Mouse (Mus musculus) cerebellum, postnatal 25 days (tissue): ENCODE measurements around the gene Rps19.
"Not testable (repeated sequence)": the region's sequence is repeated elsewhere in the genome, so short reads cannot be mapped to it uniquely, and the experiment has no call there.

Experiments
- DNase-seq, 2 experiments: peaks; one replicate each; pipeline ENCODE4 v3.0.0; 2021; ENCODE audit warnings: mixed read lengths in 2 of 2

Gene Rps19

DNA sequence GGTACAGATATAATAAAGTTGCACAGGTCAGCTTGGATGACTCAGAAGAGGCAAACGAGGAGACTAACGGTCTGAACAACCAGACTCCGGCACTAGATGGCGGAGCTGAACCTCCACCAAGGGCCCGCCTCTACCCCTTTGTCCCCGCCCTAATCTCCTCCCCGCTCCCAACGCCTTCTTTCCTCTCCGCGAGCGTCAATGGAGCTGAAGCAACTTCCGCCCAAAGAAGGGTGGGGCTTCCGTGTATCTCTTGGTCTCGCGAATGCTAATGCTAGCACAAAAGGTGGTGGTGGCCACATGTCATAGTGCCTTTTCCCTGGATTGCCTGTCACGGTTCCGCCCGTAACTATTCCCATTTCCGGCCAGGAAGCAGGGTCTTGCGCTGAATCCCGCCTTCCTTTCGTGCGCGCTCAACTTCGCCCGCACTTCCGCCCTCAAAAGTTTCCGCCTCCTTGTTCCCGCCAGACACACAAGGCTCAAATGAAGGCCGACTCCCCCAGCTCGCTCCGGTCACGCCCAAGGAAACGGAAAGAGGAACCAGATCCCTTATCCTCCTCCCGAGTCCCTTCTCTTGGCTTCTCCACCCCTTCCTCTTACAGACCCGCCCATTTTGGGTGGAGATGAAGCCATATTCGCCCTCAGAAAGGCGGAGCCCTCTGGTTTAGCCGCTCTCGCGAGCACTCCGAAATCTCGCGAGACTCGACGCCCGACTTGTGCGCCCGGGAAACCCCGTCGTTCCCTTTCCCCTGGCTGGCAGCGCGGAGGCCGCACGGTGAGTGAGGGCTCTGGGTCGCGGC, at the start of gene Rps19:
Rps19 (plus strand) TSS at position 476 of the 797 bp plus-strand sequence.
- peak; percentile 99 for DNase-seq

DNA sequence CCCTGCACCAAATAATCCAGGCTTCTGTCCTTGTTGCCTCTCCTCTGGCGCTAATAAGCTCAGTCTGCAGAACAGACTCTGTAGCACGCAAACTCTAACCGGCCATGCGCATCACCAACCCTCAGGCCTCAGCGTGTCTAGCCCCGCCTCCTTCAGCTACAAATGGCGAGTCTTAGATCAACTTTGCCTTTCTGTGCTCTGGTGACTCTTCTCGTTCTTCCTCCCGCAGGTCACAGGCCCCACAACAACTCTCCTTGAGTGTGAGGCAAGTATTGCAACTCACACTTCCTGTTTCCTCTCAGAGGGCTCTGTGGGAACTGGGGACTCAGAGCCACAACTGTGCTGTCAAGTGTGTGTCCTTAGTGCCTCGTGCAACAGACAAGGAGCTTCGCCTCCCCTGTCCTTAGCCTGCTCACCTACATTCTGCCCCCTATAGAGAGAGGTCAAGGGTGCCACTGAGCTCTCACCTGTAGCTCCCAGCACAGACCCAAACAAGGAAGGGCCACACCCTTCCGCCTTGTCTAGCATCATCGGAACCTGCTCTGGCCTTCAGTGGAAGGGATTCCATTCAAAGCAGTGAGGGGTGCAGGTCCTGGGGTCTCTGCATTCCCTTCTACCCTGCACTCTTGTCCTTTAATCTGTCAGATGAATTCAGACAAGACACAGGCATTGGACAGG, 45.3 kb upstream of the Rps19 start:
- not testable (repeated sequence) for DNase-seq

- no peak for DNase-seq
Observed at GRCm38 (mm10) chr7:24839410-24839808, 44.8 kb upstream of the Rps19 start.

DNA sequence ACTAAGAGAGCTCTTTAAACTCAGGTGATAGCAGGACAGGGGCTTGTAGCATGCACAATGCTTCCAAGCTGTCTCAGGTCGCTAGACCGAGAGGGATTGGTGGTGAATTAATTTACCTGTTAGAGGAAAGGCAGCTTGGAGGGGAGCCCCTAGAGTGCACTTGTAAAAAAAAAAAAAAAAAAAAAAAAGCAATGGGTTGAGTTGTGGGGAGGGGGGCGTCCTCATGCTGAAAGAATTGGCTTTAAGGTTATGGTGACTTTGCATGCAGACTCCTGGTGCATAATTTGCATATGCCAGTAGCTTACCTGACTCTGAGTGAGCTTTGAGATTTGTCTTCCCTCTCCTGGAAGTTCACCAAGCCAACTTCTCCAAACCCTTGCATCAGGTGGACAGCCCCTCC, 43.8 kb upstream of the Rps19 start:
- DNase-seq: no peak

GRCm38 (mm10) chr7:24841009-24841408, 43.2 kb upstream of the Rps19 start:
- no peak for DNase-seq

GRCm38 (mm10) chr7:24844144-24844543, 40.0 kb upstream of the Rps19 start:
- DNase-seq: no peak

GRCm38 (mm10) chr7:24845181-24845580, 39.0 kb upstream of the Rps19 start:
- no peak for DNase-seq

- DNase-seq: no peak
Observed at GRCm38 (mm10) chr7:24845713-24846112, 38.5 kb upstream of the Rps19 start.

- DNase-seq: not testable (repeated sequence)
Observed at GRCm38 (mm10) chr7:24846576-24846975, 37.6 kb upstream of the Rps19 start.

- no peak for DNase-seq
Observed at GRCm38 (mm10) chr7:24850162-24850561, 34.0 kb upstream of the Rps19 start.

- no peak for DNase-seq
Observed at GRCm38 (mm10) chr7:24850899-24851303, 33.3 kb upstream of the Rps19 start.

DNA sequence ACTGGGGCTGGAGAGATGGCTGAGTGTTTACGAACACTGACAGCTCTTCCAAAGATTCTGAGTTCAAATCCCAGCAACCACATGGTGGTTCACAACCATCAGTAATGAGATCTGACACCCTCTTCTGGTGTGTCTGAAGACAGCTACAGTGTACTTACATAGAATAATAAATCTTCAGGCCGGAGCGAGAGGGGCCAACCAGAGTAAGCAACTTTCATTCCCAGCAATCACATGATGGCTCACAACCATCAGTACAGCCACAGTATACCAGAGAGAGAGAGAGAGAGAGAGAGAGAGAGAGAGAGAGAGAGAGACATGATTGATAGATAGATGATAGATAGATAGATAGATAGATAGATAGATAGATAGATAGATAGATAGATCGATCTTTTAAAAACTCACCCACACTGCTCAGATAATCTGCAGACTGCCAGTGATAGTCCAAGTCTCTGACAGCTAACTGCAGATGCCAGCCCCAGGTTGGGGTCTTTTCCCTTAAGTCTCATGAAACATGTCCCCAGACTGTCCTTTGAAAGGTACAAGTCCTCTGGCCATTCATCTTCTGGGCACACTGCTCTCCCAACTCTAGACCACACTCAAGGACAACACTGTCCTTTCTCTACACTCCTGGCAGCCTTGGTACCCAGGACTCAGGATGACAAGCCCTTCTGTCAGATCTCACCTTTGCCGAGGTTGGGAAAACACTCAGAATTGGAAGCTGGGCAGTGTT, 32.4 kb upstream of the Rps19 start:
- no peak for DNase-seq

- DNase-seq: no peak
Observed at GRCm38 (mm10) chr7:24852557-24853232, 31.5 kb upstream of the Rps19 start.

- DNase-seq: no peak
Observed at GRCm38 (mm10) chr7:24853233-24853563, 31.0 kb upstream of the Rps19 start.

DNA sequence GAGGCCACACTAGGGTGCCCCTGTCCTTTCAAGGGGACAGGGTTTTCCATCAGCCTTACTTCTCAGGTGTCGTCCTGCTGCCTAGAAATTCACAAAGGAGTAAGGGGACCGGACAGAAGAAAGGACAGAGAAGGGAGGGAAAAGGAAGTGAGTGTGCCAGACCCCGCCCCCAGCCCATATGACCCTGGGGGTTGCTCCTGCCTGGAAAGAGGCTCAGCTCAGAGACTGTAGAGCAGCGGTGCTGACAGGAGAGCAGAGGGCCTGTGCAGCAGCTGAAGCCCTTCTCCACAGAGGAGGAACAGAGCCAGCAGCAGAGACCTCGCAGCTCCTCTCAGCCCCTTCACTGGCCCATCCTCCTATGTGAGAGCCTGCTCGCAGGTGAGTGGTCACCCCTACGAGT, 30.5 kb upstream of the Rps19 start:
- no peak for DNase-seq

DNA sequence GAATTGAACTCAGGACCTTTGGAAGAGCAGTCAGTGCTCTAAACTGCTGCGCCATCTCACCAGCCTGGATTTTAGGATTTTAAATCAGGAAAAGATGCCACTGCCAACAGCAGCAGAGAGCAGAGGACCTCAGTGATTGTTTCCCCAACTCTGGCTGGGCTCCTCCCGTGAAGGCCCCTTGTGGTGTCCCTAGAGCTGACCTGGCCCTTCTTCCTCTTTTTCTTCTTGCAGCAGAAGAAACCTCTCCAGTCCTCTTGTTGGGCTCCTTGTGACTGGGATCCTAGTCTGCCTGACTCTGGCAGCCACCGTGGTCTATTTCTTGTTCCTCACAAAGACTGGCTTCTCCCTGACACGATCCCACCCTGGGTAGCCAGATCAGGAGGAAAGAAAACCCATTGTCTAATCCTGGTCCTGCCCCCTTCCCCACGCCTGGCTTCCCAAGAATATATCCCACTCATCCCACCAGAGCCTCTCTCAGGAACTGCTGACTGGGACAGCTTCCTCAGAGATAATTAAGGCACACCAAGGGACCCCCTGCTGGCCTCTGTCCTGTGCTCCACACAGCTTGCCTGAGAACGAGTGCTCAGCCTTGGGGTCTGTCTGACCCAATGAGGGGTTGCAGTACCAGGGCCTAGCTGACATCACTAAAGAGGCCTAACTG, 27.6 kb upstream of the Rps19 start:
- DNase-seq: no peak

GRCm38 (mm10) chr7:24859234-24859633, 24.9 kb upstream of the Rps19 start:
- DNase-seq: no peak

GRCm38 (mm10) chr7:24861913-24862312, 22.3 kb upstream of the Rps19 start, which contains the start of gene Gm9844:
Gene Gm9844, plus strand, starts transcription at chr7:24862213.
- DNase-seq: no peak

DNA sequence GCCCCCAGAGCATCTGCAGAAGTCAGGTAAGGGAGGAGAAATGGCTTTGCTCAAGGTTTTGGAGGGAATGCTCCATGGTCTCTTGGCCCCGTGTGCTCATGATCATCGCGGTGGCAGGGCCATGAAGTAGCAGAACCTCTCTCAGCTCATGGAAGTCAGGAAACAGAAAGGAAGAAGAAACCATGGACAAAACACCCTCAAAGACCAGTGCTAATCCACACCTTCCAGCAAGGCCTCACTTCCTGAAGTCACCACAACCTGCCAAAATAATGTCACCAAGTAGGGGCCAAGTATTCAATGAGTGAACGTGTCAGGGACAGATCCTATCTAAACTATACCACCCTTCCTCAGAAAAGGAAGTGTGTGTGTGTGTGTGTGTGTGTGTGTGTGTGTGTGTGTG, 21.3 kb upstream of the Rps19 start:
- no peak for DNase-seq

- no peak for DNase-seq
Observed at GRCm38 (mm10) chr7:24864156-24864555, 20.0 kb upstream of the Rps19 start.

DNA sequence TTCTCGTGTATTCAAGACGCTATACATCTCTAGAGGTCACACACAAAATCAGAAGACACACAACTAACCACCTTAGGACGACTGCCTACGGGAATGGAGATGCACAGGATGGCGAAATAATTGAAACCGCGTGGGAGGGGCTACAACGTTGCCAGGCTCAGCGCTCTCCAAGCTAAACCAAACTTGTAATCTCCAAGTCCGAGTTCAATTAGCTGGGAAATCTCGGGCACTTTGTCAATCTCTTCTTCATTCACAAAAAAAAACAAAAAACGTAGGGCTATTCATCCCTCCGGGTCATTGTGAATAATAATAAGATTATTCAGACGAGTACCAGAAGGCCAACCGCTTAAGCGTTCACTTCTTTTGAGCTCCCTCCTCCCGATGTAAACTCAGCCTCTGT, 15.1 kb upstream of the Rps19 start:
- no peak for DNase-seq

DNA sequence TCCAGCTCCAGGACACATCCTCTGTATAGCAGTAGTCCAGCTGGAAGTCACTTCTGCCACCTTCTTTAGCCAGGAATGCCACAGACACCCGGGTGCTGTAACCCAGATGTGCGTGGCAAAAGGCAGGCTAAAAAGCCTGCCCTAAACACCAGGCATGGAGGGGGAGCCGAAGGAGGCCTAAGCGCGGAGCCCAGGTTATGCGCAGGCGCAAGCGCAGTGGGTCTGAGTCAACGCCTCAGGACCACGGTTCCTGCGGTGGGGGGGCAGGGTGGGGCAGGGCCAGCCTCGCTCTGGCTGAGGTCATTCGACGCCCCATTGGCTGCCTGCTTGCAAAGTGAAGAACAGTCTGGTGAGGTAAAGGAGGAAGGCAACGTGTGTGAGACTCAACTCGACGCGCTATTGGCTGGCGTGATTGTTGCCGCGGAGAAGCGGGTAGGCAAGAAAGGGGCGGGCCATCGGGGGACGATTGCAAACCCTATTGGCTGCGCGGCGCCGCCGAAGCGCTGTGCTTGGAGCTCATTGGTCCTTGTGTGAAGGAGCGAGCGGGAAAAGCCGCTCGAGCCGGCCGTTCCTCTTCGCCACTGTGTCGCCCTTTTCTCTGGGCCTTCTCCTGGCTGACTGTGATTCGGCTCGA, 14.5 kb upstream of the Rps19 start, which contains the start of the genes Lypd4 and Dmrtc2:
Lypd4 (minus strand) TSS at position 410 of the 634 bp plus-strand sequence.
Dmrtc2 (plus strand) TSS at position 526 of the 634 bp plus-strand sequence.
- no peak for DNase-seq
